Mouse (Mus musculus) heart, embryonic 14.5 days (tissue): ENCODE results near the gene Slc35g1. TPM values are rescaled to one million over a fixed set of nuclear protein-coding genes. Genes with fewer than 3 reads are reported as not detected.
A peak's percentile ranks its signal among the peaks of the same experiment; 100 is the strongest.

Source experiments
- ATAC-seq: fragments of 200-750 bp; cut with Nextera tagmentation; 2 replicates; pipeline ENCODE4 v1.8.0; 2017; ENCODE audit warnings: low read depth, moderate TSS enrichment; ENCODE audit not compliant: insufficient number of reproducible peaks, insufficient read depth, low FRiP score
- H3K27ac ChIP-seq, 2 experiments: fragments of 200-500 bp in 1 of 2; fragments of 300-500 bp in 1 of 2; sonication (generic) in 1 of 2; replicated peaks in 1 of 2; 2 replicates each; pipeline ENCODE4 v1.5.1; 2012 to 2014; ENCODE audit warnings: low read depth in 2 of 2, low read length in 2 of 2, control low read depth in 1 of 2, mild to moderate bottlenecking in 1 of 2, mixed read lengths in 1 of 2; ENCODE audit not compliant: control insufficient read depth in 1 of 2, insufficient read depth in 1 of 2
- H3K27me3 ChIP-seq: fragments of 300-500 bp; sonication (generic); 2 replicates; pipeline ENCODE4 v1.6.1; 2014; ENCODE audit warnings: mild to moderate bottlenecking, low read length, control low read depth; ENCODE audit not compliant: control insufficient read depth, insufficient read depth
- H3K36me3 ChIP-seq: fragments of 300-500 bp; sonication (generic); 2 replicates; pipeline ENCODE4 v1.6.1; 2014; ENCODE audit warnings: mild to moderate bottlenecking, control low read depth, low read length, mixed read lengths; ENCODE audit not compliant: control insufficient read depth, insufficient read depth
- H3K4me1 ChIP-seq, 2 experiments: fragments of 200-500 bp in 1 of 2; fragments of 300-500 bp in 1 of 2; sonication (generic) in 1 of 2; 2 replicates each; pipeline ENCODE4 v1.6.1; 2012 to 2014; ENCODE audit warnings: low read length in 2 of 2, control low read depth in 1 of 2, mixed read lengths in 1 of 2; ENCODE audit not compliant: control insufficient read depth in 2 of 2, insufficient read depth in 2 of 2
- H3K4me2 ChIP-seq: fragments of 300-500 bp; sonication (generic); 2 replicates; pipeline ENCODE4 v1.6.1; 2014; ENCODE audit warnings: mild to moderate bottlenecking, low read length
- H3K4me3 ChIP-seq, 2 experiments: fragments of 200-500 bp in 1 of 2; fragments of 300-500 bp in 1 of 2; sonication (generic) in 1 of 2; 2 replicates each; pipeline ENCODE4 v1.5.1; 2012 to 2014; ENCODE audit warnings: low read length in 2 of 2, mild to moderate bottlenecking in 2 of 2, control low read depth in 1 of 2, low read depth in 1 of 2, moderate library complexity in 1 of 2; ENCODE audit not compliant: control insufficient read depth in 1 of 2, insufficient read depth in 1 of 2
- H3K9ac ChIP-seq: fragments of 300-500 bp; sonication (generic); 2 replicates; pipeline ENCODE4 v1.6.1; 2014; ENCODE audit warnings: mild to moderate bottlenecking, low read length
- H3K9me3 ChIP-seq: fragments of 300-500 bp; sonication (generic); 2 replicates; pipeline ENCODE4 v1.6.1; 2016; ENCODE audit warnings: low read length, control low read depth; ENCODE audit not compliant: control insufficient read depth
- WGBS: fragments of 180-500 bp; shearing (Covaris S2); extraction: QIAGEN DNeasy Blood & Tissue Kit; methylation state at CpG from one replicate; pipeline ENCODE4 v1.1.7; 2014; 5-methylcytosine and 5-hydroxymethylcytosine counted together
- polyA plus RNA-seq: library from polyadenylated mRNA; unstranded; fragments of >200 nt; fragmentation: Nextera tagmentation; extraction: Ambion mirVana; gene quantifications from 2 replicates; pipeline ENCODE4 v1.2.1, GENCODE M21; 2014

Gene Slc35g1
- polyA plus RNA-seq, 1 experiment from 2014 or later = 1.7 TPM

DNA sequence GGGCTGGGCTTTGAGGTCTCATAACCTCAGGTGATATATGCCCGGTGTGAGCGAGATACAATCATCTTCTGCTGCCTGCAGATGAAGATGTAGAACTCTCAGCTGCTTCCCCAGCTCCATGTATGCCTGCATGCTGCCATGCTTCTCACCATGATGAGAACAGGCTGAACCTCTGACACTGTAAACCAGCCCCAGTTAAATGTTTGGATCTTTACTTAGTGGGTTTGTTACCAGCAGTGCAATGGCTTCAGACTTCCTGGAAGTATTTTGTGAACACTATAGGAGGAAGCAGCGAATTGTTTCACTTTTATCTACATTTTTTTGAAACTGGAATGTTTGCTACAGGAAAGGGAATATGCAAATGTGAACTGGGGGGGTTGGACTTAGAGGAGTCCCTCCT lies 36.2 kb downstream of the Slc35g1 start:
- Histone ChIP-seq H3K4me2 (no peak overlapping the region), H3K9me3 (no peaks in the 10 kb centered on the region; the same call in 1 of the 2 replicates), H3K27me3 (no peaks in the 10 kb centered on the region), H3K27ac (no peak overlapping the region), H3K4me3 (no peak overlapping the region), H3K9ac (no peak overlapping the region), H3K36me3 (no peaks in the 10 kb centered on the region), H3K4me1 (peaks cover 9 to 14% of the 10 kb centered on the region in 2 experiments)
- ATAC-seq = no peak
- 78% methylated on average over 3 of the region's 3 CpGs for WGBS

DNA sequence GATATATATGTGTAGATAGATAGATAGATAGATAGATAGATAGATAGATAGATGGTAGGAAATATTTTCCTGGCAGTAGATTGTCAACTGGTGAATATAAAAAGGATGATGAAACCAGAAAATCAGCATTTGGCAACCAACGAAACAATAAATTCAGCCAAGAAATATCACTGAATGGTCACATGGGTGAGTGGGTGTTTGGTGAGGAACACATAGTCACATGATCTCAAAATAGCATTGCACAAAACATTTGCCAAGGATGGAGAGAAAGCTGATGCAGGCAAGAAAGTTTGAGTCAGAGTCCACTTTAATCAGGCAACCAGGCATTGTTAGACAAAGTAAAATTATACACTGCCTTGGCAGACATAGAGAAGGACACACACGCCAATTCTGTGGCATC lies 37.6 kb downstream of the Slc35g1 start:
- Histone ChIP-seq H3K4me1 (peaks cover 9 to 14% of the 10 kb centered on the region in 2 experiments), H3K27me3 (no peaks in the 10 kb centered on the region), H3K27ac (no peak overlapping the region), H3K9ac (no peak overlapping the region), H3K36me3 (no peaks in the 10 kb centered on the region), H3K4me2 (no peak overlapping the region), H3K4me3 (no peak overlapping the region), H3K9me3 (no peaks in the 10 kb centered on the region; the same call in 1 of the 2 replicates)
- 83% methylated on average over 2 of the region's 2 CpGs for WGBS
- no peak for ATAC-seq

DNA sequence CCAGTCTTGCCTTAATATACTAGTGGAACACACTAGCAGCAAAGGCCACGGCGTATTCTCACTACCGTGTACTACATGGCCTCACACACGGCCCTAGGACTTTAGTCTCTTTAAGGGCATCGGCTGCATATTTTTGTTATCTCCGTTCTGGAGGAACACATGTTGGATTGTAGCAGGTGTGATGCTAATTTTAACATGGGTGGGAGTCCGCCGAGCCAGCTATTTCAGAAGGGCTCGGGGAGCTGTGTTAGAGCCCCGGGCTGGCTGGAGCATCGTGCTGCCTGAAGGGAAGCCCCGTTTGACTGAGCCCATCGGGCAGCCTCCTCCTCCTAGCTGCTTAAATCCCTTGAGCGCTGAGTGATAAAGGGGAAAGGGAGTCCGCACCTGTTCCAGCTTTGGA lies 39.4 kb downstream of the Slc35g1 start:
- Histone ChIP-seq H3K9ac (no peak overlapping the region), H3K27me3 (no peaks in the 10 kb centered on the region), H3K4me1 (peaks cover 9 to 14% of the 10 kb centered on the region in 2 experiments), H3K4me3 (no peak overlapping the region), H3K9me3 (no peaks in the 10 kb centered on the region; the same call in 1 of the 2 replicates), H3K4me2 (peak overlapping the region; percentile 49), H3K36me3 (no peaks in the 10 kb centered on the region), H3K27ac (peak overlapping the region; percentile 38 to 68; a peak in 2 of 4 replicates)
- 30% methylated on average over 15 of the region's 15 CpGs for WGBS
- peak; percentile 50; the same call in 1 of the 2 replicates for ATAC-seq

DNA sequence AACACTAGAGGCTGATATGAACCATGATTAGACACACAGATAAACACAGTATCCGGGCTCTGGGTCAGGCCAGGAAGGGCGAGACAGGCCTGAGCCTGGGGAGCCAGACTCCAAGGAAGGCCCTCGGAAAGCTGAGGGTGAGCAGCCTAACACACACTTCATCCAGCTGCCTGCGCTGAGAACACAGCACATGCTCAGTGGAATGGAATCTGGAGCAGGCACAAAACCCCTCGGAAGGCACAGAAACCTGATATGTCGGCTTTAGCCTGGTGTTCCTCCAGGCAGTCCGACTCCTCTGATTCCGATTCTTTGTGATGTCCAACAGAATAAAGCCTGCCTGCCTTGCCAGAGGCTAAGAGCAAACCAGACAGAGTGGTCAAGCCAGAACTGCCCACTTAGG lies 46.1 kb downstream of the Slc35g1 start:
- ATAC-seq = no peak
- Histone ChIP-seq H3K4me3 (no peak overlapping the region), H3K9ac (no peak overlapping the region), H3K4me1 (no peaks in the 10 kb centered on the region; a peak in 2 of 4 replicates), H3K36me3 (no peaks in the 10 kb centered on the region), H3K27me3 (no peaks in the 10 kb centered on the region), H3K27ac (no peak overlapping the region), H3K9me3 (no peaks in the 10 kb centered on the region), H3K4me2 (no peak overlapping the region)
- WGBS = 49% methylated on average over 8 of the region's 8 CpGs

DNA sequence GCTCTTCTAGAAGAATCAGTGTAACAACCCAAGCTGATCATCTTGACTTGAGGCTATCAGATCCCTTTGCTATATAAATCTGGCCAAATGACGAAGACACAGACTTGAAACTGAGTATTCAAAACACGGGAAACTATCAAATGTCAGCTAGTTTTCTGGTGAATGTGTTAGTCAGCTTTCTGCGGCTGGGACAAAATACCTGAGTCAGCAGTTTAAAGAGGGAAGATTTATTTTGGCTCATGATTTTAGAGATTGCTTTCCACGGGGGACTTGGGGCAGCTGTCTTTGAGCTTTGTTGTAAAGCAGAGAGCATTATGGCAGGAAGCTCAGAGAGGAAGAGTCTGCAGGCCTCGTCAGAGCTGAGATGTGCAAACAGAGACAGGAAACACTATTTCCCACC lies 50.0 kb downstream of the Slc35g1 start:
- H3K9ac ChIP-seq = no peak overlapping the region
- H3K4me1 ChIP-seq = no peaks in the 10 kb centered on the region; a peak in 2 of 4 replicates
- no peaks in the 10 kb centered on the region for H3K9me3 ChIP-seq
- H3K27me3 ChIP-seq = no peaks in the 10 kb centered on the region
- H3K36me3 ChIP-seq = no peaks in the 10 kb centered on the region
- no peak overlapping the region for H3K27ac ChIP-seq
- WGBS = 73% methylated on average over 5 of the region's 5 CpGs
- no peak overlapping the region for H3K4me2 ChIP-seq
- H3K4me3 ChIP-seq = no peak overlapping the region
- ATAC-seq = no peak

Other genes starting within 250 kb of the Slc35g1 start
- 25.8 and 27.3 TPM in 2 replicates for gene Fra10ac1, start 171.8 kb upstream of the Slc35g1 start, polyA plus RNA-seq
- gene Lgi1, start 131.4 kb upstream of the Slc35g1 start, polyA plus RNA-seq = 0.14 TPM in 1 of 2 replicates, not detected in the other
- 7.8 and 10.5 TPM in 2 replicates for gene Plce1, start 85.1 kb downstream of the Slc35g1 start, polyA plus RNA-seq